Mouse (Mus musculus) liver, adult 2 months (tissue): ENCODE results near the gene Ift43.

Source experiments
- CTCF ChIP-seq: fragments of 200-500 bp; IDR thresholded peaks from 2 replicates; pipeline ENCODE4 v1.5.1; 2011; ENCODE audit warnings: low read depth, low read length, control low read depth
- POLR2A ChIP-seq: fragments of 200-500 bp; IDR thresholded peaks from 2 replicates; pipeline ENCODE4 v1.6.1; 2011; ENCODE audit warnings: low read length, control low read depth; ENCODE audit not compliant: insufficient read depth; ENCODE audit errors: extremely low read depth

DNA sequence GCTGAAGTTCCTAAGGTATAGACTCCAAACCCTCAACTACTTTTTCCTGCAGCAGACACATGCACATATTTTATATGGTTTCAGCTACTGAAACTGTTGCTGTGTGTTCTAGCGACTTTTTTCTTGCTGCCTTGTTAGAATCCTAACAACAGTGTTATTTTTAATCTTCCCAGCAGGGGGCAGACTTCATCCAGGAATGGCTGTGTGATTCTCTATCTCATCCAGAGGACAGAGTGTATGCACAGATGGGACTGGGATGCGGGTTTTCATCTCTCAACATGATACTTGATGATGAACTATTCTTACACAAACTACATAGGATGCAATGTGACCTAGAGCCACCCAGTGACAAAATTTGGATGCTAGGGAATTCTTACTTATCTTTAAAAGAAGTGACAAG, 50.5 kb downstream of the Ift43 start:
- TF ChIP-seq POLR2A = no peak
- TF ChIP-seq CTCF = peak; percentile 35
